Mouse (Mus musculus): ENCODE data around the gene Ckmt2. TPM values are rescaled to one million over a fixed set of nuclear protein-coding genes. Genes with fewer than 3 reads are reported as not detected.
A peak's percentile ranks its signal among the peaks of the same experiment; 100 is the strongest.

The Ckmt2 gene
- total and polyA plus RNA-seq, 3 experiments: not detected

DNA sequence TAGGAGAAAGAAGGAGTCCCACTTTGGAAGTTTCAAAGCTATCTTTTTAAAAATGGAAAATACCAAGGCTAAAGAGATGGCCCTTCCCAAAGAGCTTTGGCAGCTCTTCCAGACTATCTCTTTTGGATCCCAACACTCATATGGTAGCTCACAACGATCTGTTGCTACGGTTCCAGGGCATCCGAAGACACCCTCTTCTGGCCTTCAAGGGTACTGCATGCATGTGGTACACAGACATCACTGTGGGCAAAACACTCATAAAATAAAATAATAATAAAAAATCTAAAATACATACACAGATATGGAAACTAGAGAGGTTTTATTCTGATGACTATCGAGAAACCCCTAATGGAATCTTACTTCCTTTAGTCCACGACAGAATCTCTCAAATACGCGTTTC, 17.9 kb downstream of the Ckmt2 start:
- H3K36me3 ChIP-seq (replicated peaks in 1 of 2; ENCODE audit: control insufficient read depth in 1 of 2, insufficient read depth in 1 of 2, low read length in 1 of 2): no peaks in the 10 kb centered on the region
- no peak overlapping the region for H3K4me3 ChIP-seq (replicated peaks in 1 of 3; ENCODE audit: low read depth in 2 of 3, low read length in 2 of 3, poor library complexity in 1 of 3)
- dilution Hi-C loops (cut with MboI; ENCODE audit: extremely low pct_ligation_motif_present, extremely low pct_unique_long_range_greater_than_20kb, low sequenced_read_pairs): no loop called here
- no peaks in the 10 kb centered on the region for H3K9me3 ChIP-seq (replicated peaks; ENCODE audit: low read length)
- H3K4me1 ChIP-seq (ENCODE audit: control insufficient read depth in 1 of 2, insufficient read depth in 2 of 2): peaks cover 0 to 11% of the 10 kb centered on the region in 2 experiments; a peak in 1 of 4 replicates
- H3K9ac ChIP-seq (ENCODE audit: insufficient read depth, low read depth): no peak overlapping the region
- H3K79me2 ChIP-seq (replicated peaks; ENCODE audit: control insufficient read depth, extremely low read depth, insufficient read depth, poor library complexity, severe bottlenecking): no peaks in the 10 kb centered on the region
- in situ Hi-C loops (cut with MboI; ENCODE audit: low pct_ligation_motif_present, low pct_unique_long_range_greater_than_20kb, low sequenced_read_pairs): no loop called here
- TF ChIP-seq SMC3 (IDR thresholded peaks at IDR 0.05; ENCODE audit: low read depth, low read length): peak; percentile 71
- TF ChIP-seq CTCF (conservative IDR thresholded peaks at IDR 0.05 in 1 of 2, IDR thresholded peaks at IDR 0.05 in 1 of 2; ENCODE audit: low read depth in 2 of 2, low read length in 2 of 2): peak; percentile 66 to 76; a peak in 3 of 4 replicates
- no peak for TF ChIP-seq CHD1 (IDR thresholded peaks at IDR 0.05; ENCODE audit: low read depth, low read length)
- TF ChIP-seq RAD21 (IDR thresholded peaks at IDR 0.05; ENCODE audit: low read depth, low read length): peak; percentile 64
- H3K27me3 ChIP-seq (replicated peaks): no peaks in the 10 kb centered on the region
- peak; percentile 35 for DNase-seq (ENCODE audit: extremely low read depth)
- H3K27ac ChIP-seq (ENCODE audit: insufficient read depth, low read depth): no peak overlapping the region
- H3K4me2 ChIP-seq (ENCODE audit: insufficient read depth, low read depth, poor library complexity, severe bottlenecking): no peak overlapping the region

GRCm38 (mm10) chr13:91857427-91857826, 19.3 kb downstream of the Ckmt2 start:
- in situ Hi-C loops (cut with MboI; ENCODE audit: low pct_ligation_motif_present, low pct_unique_long_range_greater_than_20kb, low sequenced_read_pairs): no loop called here
- Histone ChIP-seq H3K79me2 (replicated peaks; ENCODE audit: control insufficient read depth, extremely low read depth, insufficient read depth, poor library complexity, severe bottlenecking) (no peaks in the 10 kb centered on the region), H3K9me3 (replicated peaks; ENCODE audit: low read length) (no peaks in the 10 kb centered on the region), H3K36me3 (replicated peaks in 1 of 2; ENCODE audit: control insufficient read depth in 1 of 2, insufficient read depth in 1 of 2, low read length in 1 of 2) (no peaks in the 10 kb centered on the region), H3K4me2 (ENCODE audit: insufficient read depth, low read depth, poor library complexity, severe bottlenecking) (no peak overlapping the region), H3K4me1 (ENCODE audit: control insufficient read depth in 1 of 2, insufficient read depth in 2 of 2) (peaks cover 0 to 6% of the 10 kb centered on the region in 2 experiments; a peak in 1 of 4 replicates), H3K27me3 (replicated peaks) (no peaks in the 10 kb centered on the region), H3K4me3 (replicated peaks in 1 of 3; ENCODE audit: low read depth in 2 of 3, low read length in 2 of 3, poor library complexity in 1 of 3) (no peak overlapping the region), H3K27ac (ENCODE audit: insufficient read depth, low read depth) (no peak overlapping the region), H3K9ac (ENCODE audit: insufficient read depth, low read depth) (no peak overlapping the region)
- dilution Hi-C loops (cut with MboI; ENCODE audit: extremely low pct_ligation_motif_present, extremely low pct_unique_long_range_greater_than_20kb, low sequenced_read_pairs): no loop called here
- TF ChIP-seq CTCF (conservative IDR thresholded peaks at IDR 0.05 in 1 of 2, IDR thresholded peaks at IDR 0.05 in 1 of 2; ENCODE audit: low read depth in 2 of 2, low read length in 2 of 2) (peak in 1 of 2 experiments; percentile 47; a peak in 3 of 4 replicates), GABPA (IDR thresholded peaks at IDR 0.05; ENCODE audit: insufficient replicate concordance, low read depth, low read length) (no peak)
- peak; percentile 11 for DNase-seq (ENCODE audit: extremely low read depth)

- no peak for DNase-seq (ENCODE audit: extremely low read depth)
- no peak overlapping the region for H3K9ac ChIP-seq (ENCODE audit: insufficient read depth, low read depth)
- no peak overlapping the region for H3K4me3 ChIP-seq (replicated peaks in 1 of 3; ENCODE audit: low read depth in 2 of 3, low read length in 2 of 3, poor library complexity in 1 of 3)
- TF ChIP-seq POLR2A (IDR thresholded peaks at IDR 0.05; ENCODE audit: low read depth, low read length) (no peak), MAZ (IDR thresholded peaks at IDR 0.05; ENCODE audit: low read depth, low read length) (no peak), CHD1 (IDR thresholded peaks at IDR 0.05; ENCODE audit: low read depth, low read length) (no peak)
- in situ Hi-C loops (cut with MboI; ENCODE audit: low pct_ligation_motif_present, low pct_unique_long_range_greater_than_20kb, low sequenced_read_pairs): no loop called here
- peaks cover 0 to 6% of the 10 kb centered on the region in 2 experiments; a peak in 1 of 4 replicates for H3K4me1 ChIP-seq (ENCODE audit: control insufficient read depth in 1 of 2, insufficient read depth in 2 of 2)
- no peaks in the 10 kb centered on the region for H3K36me3 ChIP-seq (replicated peaks in 1 of 2; ENCODE audit: control insufficient read depth in 1 of 2, insufficient read depth in 1 of 2, low read length in 1 of 2)
- H3K9me3 ChIP-seq (replicated peaks; ENCODE audit: low read length): no peaks in the 10 kb centered on the region
- H3K79me2 ChIP-seq (replicated peaks; ENCODE audit: control insufficient read depth, extremely low read depth, insufficient read depth, poor library complexity, severe bottlenecking): no peaks in the 10 kb centered on the region
- H3K4me2 ChIP-seq (ENCODE audit: insufficient read depth, low read depth, poor library complexity, severe bottlenecking): no peak overlapping the region
- no peak overlapping the region for H3K27ac ChIP-seq (ENCODE audit: insufficient read depth, low read depth)
- H3K27me3 ChIP-seq (replicated peaks): no peaks in the 10 kb centered on the region
- dilution Hi-C loops (cut with MboI; ENCODE audit: extremely low pct_ligation_motif_present, extremely low pct_unique_long_range_greater_than_20kb, low sequenced_read_pairs): no loop called here
Observed at GRCm38 (mm10) chr13:91854412-91854811, 22.3 kb downstream of the Ckmt2 start.

Data from CH12.LX (cell line).